In genomic region chr14:54213734-54214133, GRCm38 (mm10) we compare ENCODE assay signal across 14 mouse cellular contexts.
"Had no signal": no experiment of that assay in that cellular context is flagged by ENCODE, and none has a peak within 500 bp of the region (broad histone marks: within the 10 kb centered on the region; RNA-seq: fewer than 3 reads in every experiment).

No protein-coding gene starts in this region.

- H3K27me3 ChIP-seq: limb, embryonic 15.5 days; midbrain, embryonic 15.5 days had no signal

- H3K27ac ChIP-seq: left cerebral cortex, adult 2 months; limb, embryonic 15.5 days; liver, embryonic 12.5 days; midbrain, embryonic 15.5 days; neural tube, embryonic 13.5 days had no signal

- H3K4me1 ChIP-seq: midbrain, embryonic 15.5 days had no signal

- ATAC-seq: liver, embryonic 12.5 days; midbrain, embryonic 15.5 days had no signal

- H3K4me3 ChIP-seq: left cerebral cortex, adult 2 months; limb, embryonic 15.5 days; liver, embryonic 12.5 days; midbrain, embryonic 15.5 days; neural tube, embryonic 13.5 days had no signal

- H3K36me3 ChIP-seq: limb, embryonic 15.5 days; liver, embryonic 12.5 days; midbrain, embryonic 15.5 days; neural tube, embryonic 13.5 days had no signal

- H3K9ac ChIP-seq: limb, embryonic 15.5 days; liver, embryonic 12.5 days; lung, embryonic 14.5 days; midbrain, embryonic 15.5 days; neural tube, embryonic 13.5 days had no signal

- H3K4me2 ChIP-seq: limb, embryonic 15.5 days; liver, embryonic 12.5 days; lung, embryonic 14.5 days; midbrain, embryonic 11.5 days; midbrain, embryonic 15.5 days; neural tube, embryonic 13.5 days had no signal

- H3K9me3 ChIP-seq: limb, embryonic 15.5 days; liver, embryonic 12.5 days; midbrain, embryonic 15.5 days; neural tube, embryonic 13.5 days had no signal

- DNase-seq: kidney, adult 8-10 months; kidney, postnatal 14 days; lung, embryonic 14.5 days; lung, postnatal 10 days; lung, postnatal 4 days; retina, postnatal 1 day; right cerebral cortex, postnatal 4 days; spleen, adult 18-20 months had no signal
